Mouse (Mus musculus): ENCODE data around the gene Cdk20. TPM values are rescaled to one million over a fixed set of nuclear protein-coding genes. Genes with fewer than 3 reads are reported as not detected.
A peak's percentile ranks its signal among the peaks of the same experiment; 100 is the strongest.

Cdk20 gene
- total RNA-seq, 2 experiments from 2014 or later, result 2.7 to 3.3 TPM

GRCm38 (mm10) chr13:64421952-64422606 is 10.0 kb upstream of the Cdk20 start:
- ATAC-seq (replicated peaks; ENCODE audit: poor library complexity), result peak; percentile 89

GRCm38 (mm10) chr13:64422607-64422957 is 9.5 kb upstream of the Cdk20 start:
- no peak for ATAC-seq (replicated peaks; ENCODE audit: poor library complexity)

GRCm38 (mm10) chr13:64424347-64424746 is 7.8 kb upstream of the Cdk20 start:
- no peak for ATAC-seq (replicated peaks; ENCODE audit: poor library complexity)

- ATAC-seq (replicated peaks; ENCODE audit: poor library complexity), result no peak
These were observed 6.8 kb upstream of the Cdk20 start for GRCm38 (mm10) chr13:64425280-64425679.

- ATAC-seq (replicated peaks; ENCODE audit: poor library complexity), result peak; percentile 30
These were observed 2.8 kb upstream of the Cdk20 start for GRCm38 (mm10) chr13:64429328-64429727.

- no peak for ATAC-seq (replicated peaks; ENCODE audit: poor library complexity)
These were observed 5.7 kb downstream of the Cdk20 start for GRCm38 (mm10) chr13:64437801-64438200.

- peak; percentile 90 for ATAC-seq (replicated peaks; ENCODE audit: poor library complexity)
These were observed 6.8 kb downstream of the Cdk20 start for GRCm38 (mm10) chr13:64438863-64439452.

GRCm38 (mm10) chr13:64439471-64439870 is 7.4 kb downstream of the Cdk20 start:
- no peak for ATAC-seq (replicated peaks; ENCODE audit: poor library complexity)

- peak; percentile 46; the same call in 1 of the 2 replicates for ATAC-seq (replicated peaks; ENCODE audit: poor library complexity)
These were observed 8.5 kb downstream of the Cdk20 start for GRCm38 (mm10) chr13:64440592-64440991.

- peak; percentile 30; the same call in 1 of the 2 replicates for ATAC-seq (replicated peaks; ENCODE audit: poor library complexity)
These were observed 11.3 kb downstream of the Cdk20 start for GRCm38 (mm10) chr13:64443263-64443894.

- no peak for ATAC-seq (replicated peaks; ENCODE audit: poor library complexity)
These were observed 13.3 kb downstream of the Cdk20 start for GRCm38 (mm10) chr13:64445254-64445920.

GRCm38 (mm10) chr13:64447947-64448346 is 15.8 kb downstream of the Cdk20 start:
- ATAC-seq (replicated peaks; ENCODE audit: poor library complexity), result peak; percentile 63

- ATAC-seq (replicated peaks; ENCODE audit: poor library complexity), result no peak
These were observed 16.6 kb downstream of the Cdk20 start for GRCm38 (mm10) chr13:64448729-64449128.

GRCm38 (mm10) chr13:64450001-64450794 is 18.1 kb downstream of the Cdk20 start:
- peak; percentile 89 for ATAC-seq (replicated peaks; ENCODE audit: poor library complexity)

- peak; percentile 60; the same call in 1 of the 2 replicates for ATAC-seq (replicated peaks; ENCODE audit: poor library complexity)
These were observed 25.3 kb downstream of the Cdk20 start for GRCm38 (mm10) chr13:64457225-64457978.

GRCm38 (mm10) chr13:64458181-64458580 is 26.1 kb downstream of the Cdk20 start:
- no peak for ATAC-seq (replicated peaks; ENCODE audit: poor library complexity)

GRCm38 (mm10) chr13:64462581-64462980 is 30.5 kb downstream of the Cdk20 start:
- ATAC-seq (replicated peaks; ENCODE audit: poor library complexity), result no peak

- ATAC-seq (replicated peaks; ENCODE audit: poor library complexity), result no peak
These were observed 33.1 kb downstream of the Cdk20 start for GRCm38 (mm10) chr13:64465166-64465565.

- ATAC-seq (replicated peaks; ENCODE audit: poor library complexity), result no peak
These were observed 35.8 kb downstream of the Cdk20 start for GRCm38 (mm10) chr13:64467886-64468285.

GRCm38 (mm10) chr13:64477968-64478367 is 45.9 kb downstream of the Cdk20 start:
- ATAC-seq (replicated peaks; ENCODE audit: poor library complexity), result no peak

Measured in megakaryocyte progenitor cell, adult 5-6 weeks (primary cell).